Mouse (Mus musculus) lung, adult 2 months (tissue): ENCODE data around the gene Gm49383. TPM values are rescaled to one million over a fixed set of nuclear protein-coding genes. Genes with fewer than 3 reads are reported as not detected.
"Not testable (repeated sequence)": the region's sequence is repeated elsewhere in the genome, so short reads cannot be mapped to it uniquely, and the experiment has no call there.

Experiments
- DNase-seq: peaks from one replicate; pipeline ENCODE4 v3.0.0; 2022
- H3K4me1 ChIP-seq: fragments of 200-500 bp; 2 replicates; pipeline ENCODE4 v1.6.1; 2011; ENCODE audit warnings: low read length; ENCODE audit not compliant: control insufficient read depth, insufficient read depth
- H3K4me3 ChIP-seq: fragments of 200-500 bp; replicated peaks from 2 replicates; pipeline ENCODE3; 2011; ENCODE audit warnings: low read depth, mild to moderate bottlenecking, control low read depth, low read length; ENCODE audit errors: extremely low read depth
- CTCF ChIP-seq: fragments of 200-500 bp; IDR thresholded peaks from 2 replicates; pipeline ENCODE4 v1.5.1; 2011; ENCODE audit warnings: mild to moderate bottlenecking, low read length, control low read depth; ENCODE audit not compliant: insufficient read depth
- POLR2A ChIP-seq: fragments of 200-500 bp; IDR thresholded peaks from 2 replicates; pipeline ENCODE4 v1.6.1; 2011; ENCODE audit warnings: low read depth, mild to moderate bottlenecking, control low read depth, low read length, borderline replicate concordance; ENCODE audit errors: extremely low read depth
- WGBS: fragments of 180-500 bp; shearing (Covaris S2); methylation state at CpG from one replicate; pipeline ENCODE4 v1.1.7; 2018; 5-methylcytosine and 5-hydroxymethylcytosine counted together
- polyA plus RNA-seq: library from polyadenylated mRNA; depleted of rRNA; stranded (reverse); fragments of >200 nt; gene quantifications from 2 replicates; pipeline ENCODE4 v1.2.3, GENCODE M21; 2012

Gene Gm49383
- polyA plus RNA-seq, 1 experiment, result 0.21 TPM

DNA sequence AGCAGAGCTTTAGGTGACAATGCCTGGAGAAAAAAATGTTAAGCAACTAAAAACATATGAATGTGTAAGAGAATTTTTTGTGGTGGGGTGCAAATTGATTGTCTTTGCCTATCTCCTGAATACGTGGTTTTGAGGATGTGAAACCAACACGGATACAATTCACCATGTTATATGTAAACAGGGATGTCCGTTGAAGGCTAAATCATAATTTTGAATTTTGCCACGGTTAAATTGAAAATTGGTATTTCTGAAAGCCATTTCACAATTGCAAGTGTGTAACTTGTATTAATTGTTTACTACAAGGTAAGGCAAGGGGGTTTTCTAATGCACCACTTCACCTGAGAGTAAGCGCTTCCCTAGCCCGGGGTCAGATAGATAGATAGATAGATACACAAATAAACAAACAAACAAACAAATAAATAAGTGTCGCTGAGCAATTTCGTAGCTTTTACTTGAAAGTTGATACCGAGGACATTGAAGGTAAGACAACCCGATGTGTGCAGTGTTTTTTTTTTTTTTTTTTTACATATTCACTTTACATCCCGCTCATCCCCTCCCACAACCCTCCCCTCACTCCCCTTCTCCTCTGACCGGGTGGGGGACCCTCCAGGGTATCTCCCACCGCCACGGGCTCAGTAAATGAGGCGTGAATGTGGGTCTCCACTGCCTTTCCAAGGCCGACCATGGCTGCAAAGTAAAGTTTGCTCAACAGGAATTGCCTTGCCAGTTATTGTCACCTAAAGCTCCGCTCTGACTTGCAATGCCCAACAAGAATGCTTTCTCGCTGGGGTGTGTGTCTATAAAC, 29.0 kb downstream of the Gm49383 start:
- WGBS, result 5% methylated on average over 18 of the region's 18 CpGs
- Histone ChIP-seq H3K4me1 (peaks cover 2% of the 10 kb centered on the region; the same call in 1 of the 2 replicates), H3K4me3 (peak overlapping the region; percentile 73)
- DNase-seq, result no peak
- TF ChIP-seq POLR2A, result no peak
- TF ChIP-seq CTCF, result no peak

DNA sequence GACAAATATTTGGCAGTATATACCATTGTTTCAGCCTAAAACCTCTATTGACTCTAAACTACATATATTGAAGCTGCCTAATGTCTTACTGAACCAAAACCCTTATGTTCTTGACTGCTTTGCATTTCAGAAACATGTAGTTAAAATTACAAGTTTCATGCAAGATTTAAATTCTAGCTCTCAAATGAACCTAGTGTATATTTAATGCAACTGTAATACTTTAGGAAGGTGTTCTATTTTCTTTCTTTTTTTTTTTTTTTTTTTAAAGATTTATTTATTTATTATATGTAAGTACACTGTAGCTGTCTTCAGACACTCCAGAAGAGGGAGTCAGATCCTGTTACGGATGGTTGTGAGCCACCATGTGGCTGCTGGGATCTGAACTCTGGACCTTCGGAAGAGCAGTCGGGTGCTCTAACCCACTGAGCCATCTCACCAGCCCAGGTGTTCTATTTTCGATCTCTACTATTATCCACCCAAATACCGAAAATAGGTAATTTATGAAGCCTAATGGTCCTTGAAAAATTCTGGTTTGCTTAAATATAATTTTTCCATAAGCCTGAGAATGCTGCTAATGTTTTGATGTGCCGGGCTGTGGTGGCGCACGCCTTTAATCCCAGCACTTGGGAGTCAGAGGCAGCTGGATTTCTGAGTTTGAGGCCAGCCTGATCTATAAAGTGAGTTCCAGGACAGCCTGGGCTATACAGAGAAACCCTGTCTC, 29.9 kb downstream of the Gm49383 start:
- DNase-seq, H3K4me3 ChIP-seq, H3K4me1 ChIP-seq: not testable (repeated sequence)
- 77% methylated on average over 8 of the region's 8 CpGs for WGBS

DNA sequence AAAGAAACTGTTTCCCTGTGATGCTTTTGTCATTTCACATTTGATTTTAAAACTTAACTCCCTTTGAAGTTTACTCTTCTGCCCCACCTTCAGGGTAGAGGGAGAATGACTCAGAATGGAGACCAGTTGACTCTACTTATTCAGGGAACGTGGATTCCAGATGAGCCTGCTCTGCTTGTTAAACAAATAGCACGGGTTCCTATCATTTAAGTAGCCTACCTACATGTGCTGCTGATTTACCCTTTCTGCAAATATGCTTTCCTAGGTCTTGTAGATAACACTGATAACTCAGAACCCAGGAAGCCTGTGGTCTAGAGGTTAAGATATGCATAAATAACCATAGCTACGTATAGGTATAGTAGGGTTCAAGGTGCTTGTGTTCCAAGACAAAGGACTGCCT, 32.0 kb downstream of the Gm49383 start:
- H3K4me3 ChIP-seq, result no peak overlapping the region
- no peak for DNase-seq
- 53% methylated on average over 3 of the region's 3 CpGs for WGBS
- H3K4me1 ChIP-seq, result peaks cover 2% of the 10 kb centered on the region; the same call in 1 of the 2 replicates
- no peak for TF ChIP-seq POLR2A
- TF ChIP-seq CTCF, result no peak

DNA sequence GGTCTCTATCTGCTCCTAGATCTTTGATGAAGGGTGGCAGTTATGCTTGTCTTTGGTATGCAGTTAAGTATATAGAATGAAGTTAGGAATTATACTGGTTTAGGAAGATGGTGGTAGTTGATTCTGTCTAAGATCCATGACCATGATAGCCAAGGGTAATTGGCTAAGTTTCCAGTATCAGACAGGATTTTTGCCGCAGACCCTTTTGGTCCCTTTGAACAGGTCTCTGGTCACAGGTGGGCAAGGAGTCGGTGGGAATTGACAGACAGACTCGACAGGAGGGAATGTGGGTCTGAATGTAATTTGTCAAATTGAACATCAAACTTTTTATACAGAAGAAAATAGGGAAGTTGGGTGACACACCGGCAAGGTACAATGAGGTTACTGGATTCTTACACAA, 33.3 kb downstream of the Gm49383 start:
- H3K4me1 ChIP-seq, DNase-seq, H3K4me3 ChIP-seq: not testable (repeated sequence)
- WGBS, result 76% methylated on average over 4 of the region's 4 CpGs

DNA sequence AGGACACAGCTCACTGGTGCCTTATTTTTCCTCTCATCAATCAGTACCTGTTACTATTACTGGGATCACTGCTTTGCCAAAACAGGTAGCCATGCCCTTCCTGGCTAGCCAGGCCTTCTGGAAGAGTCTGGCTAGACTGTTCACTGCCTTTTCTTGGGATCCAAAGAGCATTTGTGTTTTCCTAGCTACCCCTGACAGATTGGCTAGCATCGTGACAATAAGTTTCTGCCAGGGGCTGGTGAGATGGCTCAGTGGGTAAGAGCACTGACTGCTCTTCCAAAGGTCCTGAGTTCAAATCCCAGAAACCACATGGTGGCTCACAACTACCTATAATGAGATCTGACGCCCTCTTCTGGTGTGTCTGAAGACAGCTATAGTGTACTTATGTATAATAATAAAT, 36.2 kb downstream of the Gm49383 start:
- DNase-seq, H3K4me1 ChIP-seq, H3K4me3 ChIP-seq: not testable (repeated sequence)
- WGBS, result 69% methylated on average over 2 of the region's 2 CpGs

DNA sequence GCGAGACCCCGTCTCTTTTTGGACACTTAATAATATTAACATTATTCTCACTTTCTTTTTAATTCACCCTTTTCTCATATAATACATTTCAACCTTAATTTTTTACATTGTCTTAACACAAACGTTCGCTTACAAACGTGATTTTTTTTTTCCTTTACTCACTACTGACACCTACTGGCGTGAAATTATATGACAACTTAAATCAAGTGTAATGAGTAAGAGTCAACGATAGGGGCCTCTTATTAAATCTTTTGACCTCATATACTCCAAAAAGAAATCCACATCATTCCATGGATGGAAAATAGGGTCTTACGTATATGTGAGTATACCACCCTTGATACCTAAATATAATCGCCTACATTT, 37.3 kb downstream of the Gm49383 start:
- TF ChIP-seq POLR2A (no peak), CTCF (peak; percentile 45; the same call in 1 of the 2 replicates)
- DNase-seq, result peak; percentile 26
- WGBS, result 3% methylated on average over 9 of the region's 9 CpGs
- Histone ChIP-seq H3K4me3 (peak overlapping the region; percentile 4), H3K4me1 (peaks cover 3% of the 10 kb centered on the region; the same call in 1 of the 2 replicates)

DNA sequence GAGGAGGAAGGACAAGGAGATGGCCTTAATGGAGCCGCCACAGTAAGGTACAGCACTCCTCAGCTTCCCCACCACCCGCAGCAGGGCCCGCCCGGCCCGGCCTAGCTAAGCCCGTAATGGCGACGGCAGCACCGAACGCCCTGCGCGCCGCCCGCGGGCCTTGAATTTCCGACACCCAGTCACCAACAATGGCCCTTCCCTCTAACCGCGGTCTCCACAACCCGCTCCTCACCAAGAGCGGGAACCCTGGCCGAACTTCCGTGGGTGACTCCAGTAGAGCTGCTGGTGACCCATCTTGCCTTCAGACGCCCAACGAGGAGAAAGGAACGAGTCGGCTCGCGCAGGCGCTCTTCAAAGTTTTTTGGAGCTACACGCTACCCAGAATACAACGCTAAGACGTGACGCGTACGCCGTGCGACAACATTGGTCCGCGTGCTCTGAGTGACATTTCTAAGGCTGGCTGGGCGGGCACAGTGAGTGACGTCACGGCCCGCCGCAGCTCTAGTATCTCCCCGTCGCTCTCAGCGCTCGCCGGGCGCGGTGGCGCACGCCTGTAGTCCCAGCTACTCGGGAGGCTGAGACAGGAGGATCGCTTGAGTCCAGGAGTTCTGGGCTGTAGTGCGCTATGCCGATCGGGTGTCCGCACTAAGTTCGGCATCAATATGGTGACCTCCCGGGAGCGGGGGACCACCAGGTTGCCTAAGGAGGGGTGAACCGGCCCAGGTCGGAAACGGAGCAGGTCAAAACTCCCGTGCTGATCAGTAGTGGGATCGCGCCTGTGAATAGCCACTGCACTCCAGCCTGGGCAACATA, 37.9 kb downstream of the Gm49383 start, which contains the start of gene Rps29:
TSS of gene Rps29 (minus strand) at position 422 of the 813 bp plus-strand sequence.
- not testable (repeated sequence) for H3K4me1 ChIP-seq
- peak; percentile 96 for DNase-seq
- peak within 1 kb of the TSS; percentile 71 for H3K4me3 ChIP-seq
- TF ChIP-seq POLR2A, result peak; percentile 80
- under 1% methylated on average over 61 of the region's 68 CpGs for WGBS

DNA sequence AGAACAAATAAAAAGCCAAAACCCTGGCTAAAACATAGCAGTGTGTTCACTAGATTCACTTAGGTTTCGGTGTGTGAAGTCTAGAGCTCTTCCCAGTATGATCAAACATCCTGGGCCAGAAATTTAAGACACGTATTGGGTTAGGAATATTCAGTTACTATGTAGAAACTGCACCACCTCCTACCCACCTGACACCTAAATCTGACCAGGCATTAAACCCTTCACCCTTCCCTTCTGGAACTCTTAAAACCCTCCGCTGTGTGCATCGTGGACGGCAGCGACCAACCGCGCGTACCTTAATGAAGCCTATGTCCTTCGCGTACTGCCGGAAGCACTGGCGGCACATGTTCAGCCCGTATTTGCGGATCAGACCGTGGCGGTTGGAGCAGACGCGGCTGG, 38.5 kb downstream of the Gm49383 start:
- Histone ChIP-seq H3K4me3 (peak overlapping the region; percentile 71), H3K4me1 (peaks cover 3% of the 10 kb centered on the region; the same call in 1 of the 2 replicates)
- WGBS, result under 1% methylated on average over 19 of the region's 19 CpGs
- TF ChIP-seq CTCF (no peak), POLR2A (no peak)
- no peak for DNase-seq

DNA sequence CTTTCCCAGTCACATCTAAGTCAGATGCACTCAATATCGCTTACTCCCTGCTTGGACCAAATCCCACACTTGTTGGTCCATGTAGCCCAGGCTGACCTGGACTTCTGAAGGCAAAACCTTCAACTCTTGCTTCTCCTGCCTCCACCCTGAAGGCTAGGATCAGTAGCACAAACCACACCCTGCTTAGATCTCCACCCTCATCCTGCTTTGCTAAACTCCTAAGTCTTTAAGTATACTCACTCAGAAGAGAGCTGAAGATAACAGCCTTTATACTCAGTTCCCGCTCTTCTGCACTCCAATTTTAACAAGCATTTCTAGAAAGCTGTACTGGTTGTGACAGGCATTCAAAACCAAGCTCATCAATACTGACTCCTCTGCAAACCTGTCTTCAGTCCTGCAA, 39.8 kb downstream of the Gm49383 start:
- TF ChIP-seq CTCF, result no peak
- no peak for TF ChIP-seq POLR2A
- WGBS, result 89% methylated on average over 2 of the region's 2 CpGs
- no peak overlapping the region for H3K4me3 ChIP-seq
- DNase-seq, result no peak
- peaks cover 3% of the 10 kb centered on the region; the same call in 1 of the 2 replicates for H3K4me1 ChIP-seq
